Mouse (Mus musculus) hindbrain, embryonic 15.5 days (tissue): ENCODE data around the gene Il9. TPM values are rescaled to one million over a fixed set of nuclear protein-coding genes. Genes with fewer than 3 reads are reported as not detected.
A peak's percentile ranks its signal among the peaks of the same experiment; 100 is the strongest.

Experiments used
- ATAC-seq: fragments of 200-750 bp; cut with Nextera tagmentation; 2 replicates; pipeline ENCODE4 v1.8.0; 2017; ENCODE audit warnings: low read depth, moderate number of reproducible peaks, moderate TSS enrichment; ENCODE audit not compliant: low FRiP score
- H3K27ac ChIP-seq: fragments of 300-500 bp; sonication (generic); replicated peaks from 2 replicates; pipeline ENCODE4 v1.5.1; 2015; ENCODE audit warnings: mild to moderate bottlenecking, inconsistent platforms
- H3K27me3 ChIP-seq: fragments of 300-500 bp; sonication (generic); 2 replicates; pipeline ENCODE4 v1.6.1; 2015; ENCODE audit warnings: control low read depth, inconsistent platforms
- H3K36me3 ChIP-seq: fragments of 300-500 bp; sonication (generic); 2 replicates; pipeline ENCODE4 v1.6.1; 2015; ENCODE audit warnings: control low read depth, inconsistent platforms
- H3K4me1 ChIP-seq: fragments of 300-500 bp; sonication (generic); replicated peaks from 2 replicates; pipeline ENCODE4 v1.6.1; 2015; ENCODE audit warnings: control low read depth, inconsistent platforms
- H3K4me2 ChIP-seq: fragments of 300-500 bp; sonication (generic); 2 replicates; pipeline ENCODE4 v1.6.1; 2015; ENCODE audit warnings: moderate library complexity, mild to moderate bottlenecking, inconsistent platforms
- H3K4me3 ChIP-seq: fragments of 300-500 bp; sonication (generic); 2 replicates; pipeline ENCODE4 v1.5.1; 2015; ENCODE audit warnings: mild to moderate bottlenecking, inconsistent platforms
- H3K9ac ChIP-seq: fragments of 300-500 bp; sonication (generic); 2 replicates; pipeline ENCODE4 v1.6.1; 2015; ENCODE audit warnings: inconsistent platforms
- H3K9me3 ChIP-seq: fragments of 300-500 bp; sonication (generic); 2 replicates; pipeline ENCODE4 v1.6.1; 2016; ENCODE audit warnings: control low read depth, inconsistent platforms
- WGBS: fragments of 180-500 bp; shearing (Covaris S2); methylation state at CpG from one replicate; pipeline ENCODE4 v1.1.7; 2015; 5-methylcytosine and 5-hydroxymethylcytosine counted together
- polyA plus RNA-seq: library from polyadenylated mRNA; unstranded; fragments of >200 nt; fragmentation: Nextera tagmentation; extraction: Ambion mirVana; gene quantifications from 2 replicates; pipeline ENCODE4 v1.2.1, GENCODE M21; 2015

The Il9 gene
- polyA plus RNA-seq, 1 experiment from 2014 or later, result not detected

DNA sequence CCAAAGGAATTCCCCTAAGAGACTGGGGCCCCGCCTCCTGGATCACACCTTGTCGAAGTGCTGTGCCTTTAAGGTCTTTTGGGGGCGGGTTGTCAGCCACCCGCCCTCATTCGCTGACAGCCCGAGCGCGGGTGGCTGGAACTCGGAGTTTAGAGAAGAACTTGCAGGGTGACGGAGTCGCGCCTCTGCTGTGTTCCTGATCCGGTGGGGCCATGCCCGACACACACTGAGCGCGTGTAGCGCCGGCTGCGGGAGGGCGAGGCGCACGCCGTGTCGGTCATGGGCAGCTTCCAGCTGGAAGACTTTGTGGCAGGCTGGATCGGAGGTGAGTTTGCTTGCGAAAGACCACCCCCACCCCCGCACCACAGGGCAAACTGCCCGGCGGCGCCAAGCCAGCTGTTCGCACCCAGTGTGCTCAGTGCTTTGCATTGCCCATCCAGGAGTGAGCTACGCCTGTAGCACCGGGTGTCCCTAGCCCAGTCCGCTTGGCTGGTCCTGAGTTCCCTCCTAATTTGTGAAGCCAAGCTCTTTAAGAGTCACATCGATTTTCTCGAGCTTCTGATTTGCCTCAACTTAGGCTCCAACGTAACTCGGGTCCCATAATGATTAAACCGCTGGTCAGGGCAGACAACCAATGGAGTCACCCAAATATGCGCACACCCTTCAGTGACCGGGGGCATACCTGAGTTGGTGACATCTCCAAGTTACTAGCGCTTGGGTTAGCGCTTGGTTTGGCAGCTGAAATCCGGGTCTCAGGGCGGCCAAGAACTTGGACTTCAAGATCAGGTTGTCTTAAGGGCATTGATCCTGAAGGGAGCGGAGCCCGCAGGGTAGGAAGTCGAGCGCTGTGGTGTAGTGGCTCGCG lies 43.6 kb downstream of the Il9 start, which contains the start of gene Slc25a48:
TSS of gene Slc25a48 (plus strand) at position 145 of the 865 bp plus-strand sequence.
- Histone ChIP-seq H3K4me1 (peaks cover 24% of the 10 kb centered on the region), H3K27me3 (peaks cover 59% of the 10 kb centered on the region), H3K4me2 (peak within 1 kb of the TSS; percentile 61), H3K27ac (no peak within 1 kb of the TSS), H3K4me3 (peak within 1 kb of the TSS; percentile 33), H3K9ac (no peak within 1 kb of the TSS), H3K36me3 (no peaks in the 10 kb centered on the region), H3K9me3 (no peaks in the 10 kb centered on the region)
- ATAC-seq, result no peak
- WGBS, result 3% methylated on average over 51 of the region's 51 CpGs

DNA sequence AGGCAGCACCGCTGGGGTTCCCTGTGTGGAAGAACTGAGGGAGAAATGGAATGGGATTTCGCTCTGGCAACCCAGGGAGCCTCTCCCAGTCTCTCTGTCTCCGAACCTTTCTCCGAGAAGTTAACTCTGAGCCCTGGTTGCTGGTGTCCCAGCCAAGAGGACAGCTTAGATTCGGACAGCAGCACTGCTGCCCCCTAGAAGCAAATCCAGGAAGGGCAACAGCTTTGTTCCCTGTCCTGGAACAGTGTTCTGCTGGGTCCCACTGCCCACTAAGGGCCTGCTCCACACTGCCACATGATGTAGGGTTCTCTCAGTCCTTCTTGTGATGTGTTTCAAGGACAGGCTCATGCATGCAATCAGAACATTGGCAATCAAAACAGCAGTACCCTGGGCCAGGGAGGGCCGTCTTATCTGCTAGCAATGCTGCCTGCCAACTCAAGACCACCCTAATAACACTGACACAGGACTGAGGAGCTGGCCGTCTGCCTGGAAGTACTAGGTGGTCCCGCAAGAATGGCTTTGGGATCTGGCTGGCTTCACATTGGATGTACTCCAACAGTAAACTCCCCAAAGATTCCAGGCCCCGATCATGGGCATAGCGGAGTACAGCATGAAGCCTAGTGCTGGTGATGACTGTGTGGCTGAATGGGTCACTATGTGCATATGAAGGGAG lies 46.3 kb downstream of the Il9 start:
- ATAC-seq, result no peak
- 52% methylated on average over 10 of the region's 10 CpGs for WGBS
- Histone ChIP-seq H3K9ac (no peak overlapping the region), H3K4me1 (peaks cover 26% of the 10 kb centered on the region), H3K36me3 (no peaks in the 10 kb centered on the region), H3K27me3 (peaks cover 54% of the 10 kb centered on the region), H3K27ac (no peak overlapping the region), H3K9me3 (no peaks in the 10 kb centered on the region), H3K4me3 (no peak overlapping the region), H3K4me2 (no peak overlapping the region)

DNA sequence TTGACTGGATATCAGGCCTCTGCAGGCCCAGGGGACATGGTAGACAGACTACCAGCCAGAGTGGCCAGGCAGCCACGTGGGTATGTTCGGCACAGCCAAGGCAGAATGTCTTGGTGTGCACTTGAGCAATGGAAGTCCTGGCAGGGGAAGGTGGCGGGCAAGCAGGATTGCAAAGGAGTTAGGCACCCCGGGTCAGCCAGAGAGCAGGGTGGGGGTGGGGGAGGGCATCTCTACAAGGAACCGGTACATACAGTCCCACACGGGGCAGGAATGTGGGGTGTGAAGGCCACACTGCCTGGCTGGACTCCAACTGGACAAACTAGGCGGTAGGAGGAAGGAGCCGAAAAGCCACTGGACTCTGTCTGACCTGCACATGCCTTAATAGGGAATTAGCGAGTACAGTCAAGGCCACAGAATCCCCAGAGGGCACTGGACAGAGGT lies 47.7 kb downstream of the Il9 start:
- no peak overlapping the region for H3K4me2 ChIP-seq
- H3K9ac ChIP-seq, result no peak overlapping the region
- H3K27me3 ChIP-seq, result peaks cover 47% of the 10 kb centered on the region
- no peaks in the 10 kb centered on the region for H3K36me3 ChIP-seq
- WGBS, result 79% methylated on average over 9 of the region's 9 CpGs
- no peak overlapping the region for H3K27ac ChIP-seq
- no peak overlapping the region for H3K4me3 ChIP-seq
- ATAC-seq, result no peak
- H3K4me1 ChIP-seq, result peaks cover 26% of the 10 kb centered on the region
- no peaks in the 10 kb centered on the region for H3K9me3 ChIP-seq

DNA sequence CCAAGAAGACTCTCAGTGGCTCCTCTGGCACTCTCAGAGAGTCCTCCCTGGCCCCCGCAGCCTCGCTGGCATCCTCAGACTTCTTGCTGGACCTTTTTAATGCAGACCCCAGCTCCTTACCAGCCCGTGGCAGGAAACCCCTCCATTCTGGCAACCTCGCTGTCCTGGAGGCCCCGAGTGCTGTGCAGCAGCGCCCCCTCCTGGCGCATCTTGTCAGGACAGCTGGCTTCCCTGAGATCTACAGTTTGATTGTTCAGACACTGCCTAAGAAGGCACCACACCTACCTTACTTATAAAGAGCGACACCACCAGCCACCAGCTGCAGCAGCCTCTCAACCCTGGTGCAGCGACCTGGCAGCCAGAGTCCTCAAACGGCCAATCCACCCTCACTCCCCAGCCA lies 48.6 kb downstream of the Il9 start:
- 11% methylated on average over 10 of the region's 10 CpGs for WGBS
- peaks cover 21% of the 10 kb centered on the region for H3K4me1 ChIP-seq
- no peaks in the 10 kb centered on the region for H3K9me3 ChIP-seq
- no peak for ATAC-seq
- no peak overlapping the region for H3K4me3 ChIP-seq
- H3K36me3 ChIP-seq, result no peaks in the 10 kb centered on the region
- H3K27me3 ChIP-seq, result peaks cover 44% of the 10 kb centered on the region
- H3K4me2 ChIP-seq, result no peak overlapping the region
- no peak overlapping the region for H3K27ac ChIP-seq
- no peak overlapping the region for H3K9ac ChIP-seq

DNA sequence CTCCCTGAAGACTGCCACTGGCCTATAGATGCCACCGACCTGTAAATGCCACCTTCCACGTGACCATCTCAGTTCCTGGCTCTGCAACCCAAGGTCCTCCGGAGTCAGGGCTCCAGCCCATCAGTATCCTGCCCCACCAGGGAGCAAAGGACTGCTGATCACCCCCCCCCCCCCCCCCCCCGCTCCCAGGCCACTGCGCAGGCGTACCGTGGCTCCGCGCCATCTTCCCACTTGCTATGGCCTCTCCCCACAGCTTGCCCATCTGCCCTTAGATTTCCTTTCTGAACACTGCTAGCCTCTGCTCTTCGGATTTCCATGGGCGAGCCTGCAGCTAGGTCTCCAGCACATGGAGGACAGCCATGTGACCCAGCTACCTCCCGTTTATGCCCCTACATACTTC lies 49.5 kb downstream of the Il9 start:
- Histone ChIP-seq H3K27ac (no peak overlapping the region), H3K36me3 (no peaks in the 10 kb centered on the region), H3K9me3 (no peaks in the 10 kb centered on the region), H3K9ac (no peak overlapping the region), H3K27me3 (peaks cover 39% of the 10 kb centered on the region), H3K4me3 (no peak overlapping the region), H3K4me1 (peaks cover 14% of the 10 kb centered on the region), H3K4me2 (no peak overlapping the region)
- 84% methylated on average over 12 of the region's 12 CpGs for WGBS
- ATAC-seq, result no peak

Other genes with a start within 250 kb of the Il9 start
- gene Neurog1, start 230.1 kb downstream of the Il9 start, polyA plus RNA-seq, result 1.5 and 16.1 TPM in 2 replicates
- gene Cxcl14, start 185.7 kb downstream of the Il9 start, polyA plus RNA-seq, result 6.2 and 19.7 TPM in 2 replicates
- not detected in 2 replicates for gene Gm3045, start 55.7 kb downstream of the Il9 start, polyA plus RNA-seq
- not detected in 2 replicates for gene Slc25a48, start 43.9 kb downstream of the Il9 start, polyA plus RNA-seq
- 2.6 and 3.4 TPM in 2 replicates for gene Fbxl21, start 40.2 kb upstream of the Il9 start, polyA plus RNA-seq
- 0.18 TPM in 1 of 2 replicates, not detected in the other for gene Lect2, start 66.3 kb upstream of the Il9 start, polyA plus RNA-seq
- gene Tgfbi, start 127.3 kb upstream of the Il9 start, polyA plus RNA-seq, result 5.6 and 7.7 TPM in 2 replicates
- gene Smad5, start 220.8 kb upstream of the Il9 start, polyA plus RNA-seq, result 20.2 and 20.8 TPM in 2 replicates